Mouse (Mus musculus) small intestine, adult 10 weeks (tissue): ENCODE data around the gene Prrx1. TPM values are rescaled to one million over a fixed set of nuclear protein-coding genes. Genes with fewer than 3 reads are reported as not detected.

Source experiments
- polyA plus RNA-seq: library from polyadenylated mRNA; stranded (reverse); fragments of 350-450 nt; fragmentation: Illumina TruSeq; extraction: RNeasy Lipid Tissue Mini Kit (QIAGEN cat#74804); gene quantifications from one replicate; pipeline ENCODE4 v1.2.3, GENCODE M21; 2014; ENCODE audit warnings: low replicate concordance

The Prrx1 gene
- polyA plus RNA-seq, result 78.5 TPM

DNA sequence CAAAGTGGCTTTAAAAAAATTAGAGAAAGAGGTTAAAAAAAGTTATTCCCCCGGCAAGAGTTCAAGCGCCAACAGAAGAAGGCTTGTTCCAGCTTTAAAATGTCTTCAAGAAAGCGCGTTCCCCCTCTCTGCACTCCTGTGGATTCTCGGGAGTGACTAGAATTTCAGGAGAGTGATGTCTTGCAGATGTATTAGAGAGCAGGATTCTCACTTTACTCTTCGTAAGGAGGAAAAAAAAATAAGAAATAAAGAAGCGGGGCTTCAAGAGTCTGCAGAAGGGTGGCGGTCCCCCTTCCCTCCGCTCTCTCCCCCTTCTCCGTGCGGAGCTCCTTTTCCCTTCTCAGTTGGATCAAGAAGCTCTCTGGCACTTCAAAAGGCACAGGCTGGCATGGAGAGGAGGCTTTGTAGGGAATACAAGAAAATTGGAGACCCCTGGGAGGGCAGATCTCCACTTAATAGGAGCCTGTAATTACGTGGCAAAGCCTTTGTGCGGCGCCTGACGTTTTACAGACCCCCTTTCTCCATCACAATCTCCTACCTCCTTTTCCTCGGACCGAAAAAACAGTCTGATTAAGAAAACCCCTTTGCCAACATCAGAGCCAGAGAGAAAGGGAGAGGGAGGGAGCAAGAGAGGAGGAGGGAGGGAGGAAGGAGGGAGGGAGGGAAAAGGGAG, at the start of gene Prrx1:
Gene Prrx1 (minus strand): TSS at position 610 of the 673 bp plus-strand sequence.

Other genes with a start within 250 kb of the Prrx1 start
- not detected for gene Mroh9, start 228.0 kb downstream of the Prrx1 start, polyA plus RNA-seq
- gene Gorab, start 90.0 kb upstream of the Prrx1 start, polyA plus RNA-seq, result 24.2 TPM